Mouse (Mus musculus) spleen, adult 2 months (tissue): ENCODE measurements around the gene Dnah11.

Experiments used
- CTCF ChIP-seq: fragments of 200-500 bp; IDR thresholded peaks from 2 replicates; pipeline ENCODE4 v1.5.1; 2011; ENCODE audit warnings: mild to moderate bottlenecking, inconsistent platforms; ENCODE audit not compliant: insufficient read depth, insufficient read length, insufficient replicate concordance; ENCODE audit errors: extremely low read depth
- POLR2A ChIP-seq: fragments of 200-500 bp; IDR thresholded peaks from 2 replicates; pipeline ENCODE4 v1.6.1; 2011; ENCODE audit warnings: low read depth, low read length, inconsistent platforms

DNA sequence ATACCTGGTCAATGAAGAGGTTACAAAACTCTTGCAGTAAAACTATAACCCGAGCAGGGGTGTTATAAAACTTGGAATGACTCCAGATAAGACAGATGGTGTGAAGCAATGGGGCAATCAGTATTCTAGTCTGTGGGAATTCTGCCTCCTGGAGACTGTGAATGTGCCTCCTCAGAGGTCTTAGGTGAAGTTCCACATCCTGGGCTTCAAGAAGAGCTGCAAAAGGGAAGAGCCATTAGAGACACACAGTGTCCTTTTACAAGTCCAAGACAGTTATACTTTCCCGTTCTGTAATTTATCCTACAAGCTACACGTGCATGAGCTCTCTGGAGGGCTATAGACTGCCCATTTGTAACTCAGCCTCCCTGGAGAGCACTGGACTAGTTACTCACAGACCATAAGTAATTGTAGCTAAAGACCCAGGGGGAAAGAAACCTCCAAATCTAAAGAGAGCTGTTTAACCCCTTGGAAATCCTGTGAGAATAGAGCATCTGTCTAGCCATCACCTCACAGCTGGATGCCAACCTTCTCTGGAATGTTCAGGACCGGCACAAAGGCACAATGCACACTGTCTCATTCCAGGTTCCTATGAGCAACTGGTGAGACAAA is 11.9 kb downstream of the Dnah11 start:
- TF ChIP-seq CTCF (no peak), POLR2A (no peak)
